Mouse (Mus musculus) kidney, adult 18-20 months (tissue): ENCODE results near the gene Tgfb1.

Source experiments
- DNase-seq: peaks from one replicate; pipeline ENCODE4 v3.0.0; 2021

The Tgfb1 gene

GRCm38 (mm10) chr7:25753076-25753475, 66.3 kb downstream of the Tgfb1 start:
- no peak for DNase-seq

GRCm38 (mm10) chr7:25753643-25754438, 67.0 kb downstream of the Tgfb1 start:
- DNase-seq = no peak

GRCm38 (mm10) chr7:25754439-25754737, 67.6 kb downstream of the Tgfb1 start:
- DNase-seq = no peak
